Mouse (Mus musculus): ENCODE results near the gene Pycr2. TPM values are rescaled to one million over a fixed set of nuclear protein-coding genes. Genes with fewer than 3 reads are reported as not detected.

The Pycr2 gene
- 51.9 and 57.5 TPM in 2 replicates for polyA plus RNA-seq (2015; fragmentation: Nextera tagmentation; extraction: Ambion mirVana)

- 1% methylated on average over 51 of the region's 52 CpGs for WGBS
- no peaks in the 10 kb centered on the region for H3K27me3 ChIP-seq (replicated peaks; ENCODE audit: insufficient read depth, low read length)
- H3K9ac ChIP-seq (replicated peaks; ENCODE audit: low read depth) = peak within 1 kb of the TSS; percentile 58
- ATAC-seq (peak; percentile 99), DNase-seq (ENCODE audit: low spot score) (peak; percentile 95)
- no peaks in the 10 kb centered on the region for H3K9me3 ChIP-seq (ENCODE audit: low read length)
- H3K36me3 ChIP-seq (ENCODE audit: insufficient read depth, low read length) = 0 out of 2 replicates have a peak, but pooled peaks cover 7% of the 10 kb centered on the region
- 0 out of 2 replicates have a peak, but pooled peaks cover 3% of the 10 kb centered on the region for H3K4me1 ChIP-seq (ENCODE audit: insufficient read depth, low read depth, low read length)
- peak within 1 kb of the TSS; percentile 33; the same call in 1 of the 2 replicates for H3K27ac ChIP-seq (ENCODE audit: low read length)
- peak within 1 kb of the TSS; percentile 60 for H3K4me3 ChIP-seq (ENCODE audit: low read depth, low read length)
- TF ChIP-seq CTCF (IDR thresholded peaks at IDR 0.05) (no peak), EP300 (IDR thresholded peaks at IDR 0.05) (no peak)
- peak within 1 kb of the TSS; percentile 86 for H3K4me2 ChIP-seq (replicated peaks; ENCODE audit: low read depth, low read length)
These were observed at the start of gene Pycr2 for GRCm38 (mm10) chr1:180904039-180904814. Gene Pycr2, plus strand, starts transcription at chr1:180904293.

DNA sequence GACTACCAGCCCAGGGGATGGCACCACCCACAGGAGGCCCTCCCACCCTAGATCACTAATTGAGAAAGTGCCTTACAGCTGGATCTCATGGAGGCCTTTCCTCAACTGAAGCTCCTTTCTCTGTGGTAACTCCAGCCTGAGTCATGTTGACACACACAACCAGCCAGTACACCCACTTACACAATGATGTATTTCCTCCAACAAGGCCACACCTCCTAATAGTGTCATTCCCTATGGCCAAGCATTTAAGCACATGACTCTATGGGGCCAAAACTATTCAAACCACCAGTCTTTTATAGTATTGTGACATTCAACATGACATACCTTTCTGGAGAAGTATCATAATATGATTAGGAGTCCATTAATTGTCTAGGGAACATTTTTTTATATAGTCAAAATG lies 45.3 kb upstream of the Pycr2 start:
- H3K4me2 ChIP-seq (replicated peaks; ENCODE audit: low read depth, low read length) = no peak overlapping the region
- no peak overlapping the region for H3K4me3 ChIP-seq (ENCODE audit: low read depth, low read length)
- H3K9ac ChIP-seq (replicated peaks; ENCODE audit: low read depth) = no peak overlapping the region
- peak; percentile 38; the same call in 1 of the 2 replicates for ATAC-seq
- no peak overlapping the region for H3K27ac ChIP-seq (ENCODE audit: low read length)
- peaks cover 33% of the 10 kb centered on the region for H3K36me3 ChIP-seq (ENCODE audit: insufficient read depth, low read length)
- DNase-seq (ENCODE audit: low spot score) = no peak
- H3K27me3 ChIP-seq (replicated peaks; ENCODE audit: insufficient read depth, low read length) = no peaks in the 10 kb centered on the region
- H3K9me3 ChIP-seq (ENCODE audit: low read length) = no peaks in the 10 kb centered on the region
- H3K4me1 ChIP-seq (ENCODE audit: insufficient read depth, low read depth, low read length) = no peaks in the 10 kb centered on the region
- TF ChIP-seq CTCF (IDR thresholded peaks at IDR 0.05) = no peak
- no peak for TF ChIP-seq EP300 (IDR thresholded peaks at IDR 0.05)

GRCm38 (mm10) chr1:180860030-180860429 lies 44.1 kb upstream of the Pycr2 start:
- no peak overlapping the region for H3K27ac ChIP-seq (ENCODE audit: low read length)
- peaks cover 33% of the 10 kb centered on the region for H3K36me3 ChIP-seq (ENCODE audit: insufficient read depth, low read length)
- no peak for TF ChIP-seq CTCF (IDR thresholded peaks at IDR 0.05)
- TF ChIP-seq EP300 (IDR thresholded peaks at IDR 0.05) = no peak
- ATAC-seq (no peak), DNase-seq (ENCODE audit: low spot score) (no peak)
- H3K4me1 ChIP-seq (ENCODE audit: insufficient read depth, low read depth, low read length) = no peaks in the 10 kb centered on the region
- no peak overlapping the region for H3K9ac ChIP-seq (replicated peaks; ENCODE audit: low read depth)
- H3K4me3 ChIP-seq (ENCODE audit: low read depth, low read length) = no peak overlapping the region
- no peak overlapping the region for H3K4me2 ChIP-seq (replicated peaks; ENCODE audit: low read depth, low read length)
- WGBS = 88% methylated on average over 6 of the region's 6 CpGs
- H3K9me3 ChIP-seq (ENCODE audit: low read length) = no peaks in the 10 kb centered on the region
- no peaks in the 10 kb centered on the region for H3K27me3 ChIP-seq (replicated peaks; ENCODE audit: insufficient read depth, low read length)

DNA sequence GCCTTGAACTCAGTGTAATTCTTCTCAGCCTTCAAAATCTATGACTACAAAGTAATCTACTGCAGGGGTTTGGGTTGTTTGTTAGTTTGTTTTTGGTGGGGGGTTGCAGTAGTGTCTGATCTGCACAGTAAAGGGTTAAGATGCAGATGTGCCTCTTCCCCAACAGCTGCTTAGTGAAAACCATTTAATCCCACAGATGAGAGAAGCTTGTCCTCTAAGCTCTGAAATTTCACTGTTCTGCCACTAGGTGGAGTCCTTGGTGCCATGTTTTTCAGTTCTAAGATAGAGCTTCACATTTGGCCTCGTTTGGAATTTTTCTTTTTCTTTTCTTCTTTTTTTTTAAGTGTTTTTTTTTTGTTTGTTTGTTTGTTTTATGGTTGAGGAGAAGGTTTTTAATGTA lies 40.5 kb upstream of the Pycr2 start:
- TF ChIP-seq CTCF (IDR thresholded peaks at IDR 0.05) (peak; percentile 84), EP300 (IDR thresholded peaks at IDR 0.05) (no peak)
- ATAC-seq (no peak; the same call in 1 of the 2 replicates), DNase-seq (ENCODE audit: low spot score) (peak; percentile 83)
- Histone ChIP-seq H3K4me3 (ENCODE audit: low read depth, low read length) (no peak overlapping the region), H3K27ac (ENCODE audit: low read length) (no peak overlapping the region), H3K9ac (replicated peaks; ENCODE audit: low read depth) (no peak overlapping the region), H3K4me1 (ENCODE audit: insufficient read depth, low read depth, low read length) (no peaks in the 10 kb centered on the region), H3K9me3 (ENCODE audit: low read length) (no peaks in the 10 kb centered on the region), H3K4me2 (replicated peaks; ENCODE audit: low read depth, low read length) (no peak overlapping the region), H3K36me3 (ENCODE audit: insufficient read depth, low read length) (peaks cover 33% of the 10 kb centered on the region), H3K27me3 (replicated peaks; ENCODE audit: insufficient read depth, low read length) (no peaks in the 10 kb centered on the region)
- WGBS = 0% methylated on average over 1 of the region's 1 CpGs

DNA sequence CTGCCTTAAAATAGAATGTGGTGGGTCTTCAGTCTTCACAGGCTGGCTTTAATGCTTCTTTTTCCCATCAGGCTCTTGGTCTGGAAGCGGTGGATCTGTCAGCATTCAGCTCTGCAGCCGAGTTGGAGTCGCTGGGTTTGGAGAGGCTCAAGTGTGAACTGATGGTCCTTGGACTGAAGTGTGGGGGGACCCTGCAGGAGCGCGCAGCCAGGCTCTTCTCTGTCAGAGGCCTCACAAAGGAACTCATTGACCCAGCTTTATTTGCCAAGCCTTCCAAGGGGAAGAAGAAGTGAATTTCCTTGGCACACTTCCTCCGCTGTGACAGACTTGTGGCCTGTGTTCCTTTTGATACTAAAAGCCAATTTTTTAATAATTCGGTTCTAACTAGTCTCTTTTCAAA lies 38.1 kb upstream of the Pycr2 start:
- Histone ChIP-seq H3K4me2 (replicated peaks; ENCODE audit: low read depth, low read length) (no peak overlapping the region), H3K27me3 (replicated peaks; ENCODE audit: insufficient read depth, low read length) (no peaks in the 10 kb centered on the region), H3K9me3 (ENCODE audit: low read length) (no peaks in the 10 kb centered on the region), H3K36me3 (ENCODE audit: insufficient read depth, low read length) (peaks cover 14% of the 10 kb centered on the region; the same call in 1 of the 2 replicates), H3K9ac (replicated peaks; ENCODE audit: low read depth) (no peak overlapping the region), H3K27ac (ENCODE audit: low read length) (no peak overlapping the region), H3K4me1 (ENCODE audit: insufficient read depth, low read depth, low read length) (no peaks in the 10 kb centered on the region), H3K4me3 (ENCODE audit: low read depth, low read length) (no peak overlapping the region)
- WGBS = 51% methylated on average over 7 of the region's 7 CpGs
- ATAC-seq (no peak), DNase-seq (ENCODE audit: low spot score) (peak; percentile 25)
- TF ChIP-seq EP300 (IDR thresholded peaks at IDR 0.05) (no peak), CTCF (IDR thresholded peaks at IDR 0.05) (no peak)

GRCm38 (mm10) chr1:180870122-180870650 lies 33.9 kb upstream of the Pycr2 start:
- no peak overlapping the region for H3K4me3 ChIP-seq (ENCODE audit: low read depth, low read length)
- no peak overlapping the region for H3K4me2 ChIP-seq (replicated peaks; ENCODE audit: low read depth, low read length)
- DNase-seq (ENCODE audit: low spot score) = no peak
- H3K9ac ChIP-seq (replicated peaks; ENCODE audit: low read depth) = no peak overlapping the region
- no peaks in the 10 kb centered on the region for H3K4me1 ChIP-seq (ENCODE audit: insufficient read depth, low read depth, low read length)
- no peaks in the 10 kb centered on the region; the same call in 1 of the 2 replicates for H3K36me3 ChIP-seq (ENCODE audit: insufficient read depth, low read length)
- no peaks in the 10 kb centered on the region for H3K27me3 ChIP-seq (replicated peaks; ENCODE audit: insufficient read depth, low read length)
- no peaks in the 10 kb centered on the region for H3K9me3 ChIP-seq (ENCODE audit: low read length)
- WGBS = 64% methylated on average over 13 of the region's 13 CpGs
- ATAC-seq = no peak
- no peak overlapping the region for H3K27ac ChIP-seq (ENCODE audit: low read length)
- TF ChIP-seq EP300 (IDR thresholded peaks at IDR 0.05) (no peak), CTCF (IDR thresholded peaks at IDR 0.05) (no peak)
